Mouse (Mus musculus) kidney, postnatal 0 days (tissue): ENCODE results near the gene Btbd11. TPM values are rescaled to one million over a fixed set of nuclear protein-coding genes. Genes with fewer than 3 reads are reported as not detected.

Experiments used
- ATAC-seq: fragments of 200-750 bp; cut with Nextera tagmentation; replicated peaks from 2 replicates; pipeline ENCODE4 v1.8.0; 2017; ENCODE audit warnings: low read depth, moderate number of reproducible peaks, moderate TSS enrichment, moderate library complexity; ENCODE audit not compliant: low FRiP score
- DNase-seq: peaks from one replicate; pipeline ENCODE4 v3.0.0-alpha.2; 2016; ENCODE audit warnings: low spot score
- H3K27ac ChIP-seq: fragments of 300-500 bp; sonication (generic); 2 replicates; pipeline ENCODE4 v1.5.1; 2014; ENCODE audit warnings: mild to moderate bottlenecking
- H3K27me3 ChIP-seq: fragments of 300-500 bp; sonication (generic); 2 replicates; pipeline ENCODE4 v1.6.1; 2014; ENCODE audit warnings: low read length, mixed read lengths; ENCODE audit not compliant: insufficient read depth
- H3K36me3 ChIP-seq: fragments of 300-500 bp; sonication (generic); 2 replicates; pipeline ENCODE4 v1.6.1; 2014; ENCODE audit warnings: low read length, mixed read lengths; ENCODE audit not compliant: insufficient read depth
- H3K4me1 ChIP-seq: fragments of 300-500 bp; sonication (generic); replicated peaks from 2 replicates; pipeline ENCODE4 v1.6.1; 2014; ENCODE audit warnings: antibody characterized with exemption, low read length, mixed read lengths; ENCODE audit not compliant: insufficient read depth
- H3K4me2 ChIP-seq: fragments of 300-500 bp; sonication (generic); 2 replicates; pipeline ENCODE4 v1.6.1; 2014; ENCODE audit warnings: mild to moderate bottlenecking, low read length, moderate library complexity, mixed read lengths
- H3K4me3 ChIP-seq: fragments of 300-500 bp; sonication (generic); replicated peaks from 2 replicates; pipeline ENCODE4 v1.5.1; 2014; ENCODE audit warnings: low read depth, low read length
- H3K9ac ChIP-seq: fragments of 300-500 bp; sonication (generic); 2 replicates; pipeline ENCODE4 v1.6.1; 2014; ENCODE audit warnings: low read depth, low read length
- H3K9me3 ChIP-seq: fragments of 300-500 bp; sonication (generic); replicated peaks from 2 replicates; pipeline ENCODE4 v1.6.1; 2016; ENCODE audit warnings: low read length, inconsistent platforms, mixed read lengths
- CTCF ChIP-seq: IDR thresholded peaks from 2 replicates; pipeline ENCODE4 v1.5.1; 2016; ENCODE audit warnings: antibody characterized with exemption, low read depth, mild to moderate bottlenecking, moderate library complexity
- WGBS: fragments of 180-500 bp; shearing (Covaris S2); extraction: QIAGEN DNeasy Blood & Tissue Kit; methylation state at CpG from one replicate; pipeline ENCODE4 v1.1.7; 2014; 5-methylcytosine and 5-hydroxymethylcytosine counted together
- polyA plus RNA-seq: library from polyadenylated mRNA; unstranded; fragments of >200 nt; fragmentation: Nextera tagmentation; extraction: Ambion mirVana; gene quantifications from 2 replicates; pipeline ENCODE4 v1.2.1, GENCODE M21; 2015

Btbd11 gene
- polyA plus RNA-seq, 1 experiment from 2014 or later: 6.7 TPM

DNA sequence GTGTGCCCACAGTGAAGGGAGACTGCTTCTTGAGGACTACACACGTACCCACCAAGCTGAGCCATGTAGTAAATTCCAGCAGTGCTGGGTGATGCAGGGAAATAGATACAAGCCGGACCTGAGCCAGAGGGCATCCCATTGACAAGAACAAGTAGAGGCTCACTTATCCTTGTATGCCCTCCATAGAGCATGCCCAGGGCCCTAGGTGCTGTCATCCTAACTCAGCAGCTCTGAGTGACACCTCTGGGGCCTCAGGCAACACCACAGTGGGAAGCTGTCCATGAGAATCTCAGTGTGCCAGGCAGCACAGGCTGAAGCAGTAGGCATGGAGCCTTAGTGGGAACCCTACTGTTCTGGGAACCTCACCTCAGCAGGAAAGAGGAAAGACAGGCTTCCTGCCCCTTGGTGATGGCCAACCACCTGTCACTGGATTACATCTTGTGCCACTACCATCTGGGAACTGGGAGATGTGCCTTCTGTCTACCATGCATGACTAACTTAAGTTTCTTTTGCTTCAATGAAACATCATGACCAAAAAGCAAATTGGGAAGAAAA lies 66.7 kb downstream of the Btbd11 start:
- Histone ChIP-seq H3K27ac (no peak overlapping the region), H3K4me3 (no peak overlapping the region), H3K27me3 (no peaks in the 10 kb centered on the region), H3K9ac (no peak overlapping the region), H3K4me1 (no peaks in the 10 kb centered on the region), H3K9me3 (no peaks in the 10 kb centered on the region), H3K4me2 (no peak overlapping the region), H3K36me3 (no peaks in the 10 kb centered on the region)
- ATAC-seq (no peak), DNase-seq (no peak)
- WGBS: 87% methylated on average over 2 of the region's 2 CpGs
- TF ChIP-seq CTCF: no peak

- H3K4me3 ChIP-seq: no peak overlapping the region
- H3K9ac ChIP-seq: no peak overlapping the region
- ATAC-seq: no peak
- no peaks in the 10 kb centered on the region for H3K9me3 ChIP-seq
- H3K36me3 ChIP-seq: no peaks in the 10 kb centered on the region
- no peak overlapping the region for H3K4me2 ChIP-seq
- DNase-seq: no peak
- TF ChIP-seq CTCF: peak; percentile 53; the same call in 1 of the 2 replicates
- no peaks in the 10 kb centered on the region for H3K4me1 ChIP-seq
- H3K27ac ChIP-seq: no peak overlapping the region
- no peaks in the 10 kb centered on the region for H3K27me3 ChIP-seq
- WGBS: 67% methylated on average over 4 of the region's 4 CpGs
Measured at GRCm38 (mm10) chr10:85455985-85456384, 69.4 kb downstream of the Btbd11 start.

- Histone ChIP-seq H3K9me3 (no peaks in the 10 kb centered on the region), H3K4me1 (no peaks in the 10 kb centered on the region), H3K9ac (no peak overlapping the region), H3K27ac (no peak overlapping the region), H3K36me3 (no peaks in the 10 kb centered on the region), H3K27me3 (no peaks in the 10 kb centered on the region), H3K4me2 (peak overlapping the region; percentile 24; the same call in 1 of the 2 replicates), H3K4me3 (no peak overlapping the region)
- no peak for TF ChIP-seq CTCF
- 13% methylated on average over 17 of the region's 17 CpGs for WGBS
- ATAC-seq: peak; percentile 95
- peak; percentile 69 for DNase-seq
Measured at GRCm38 (mm10) chr10:85458744-85459344, 72.2 kb downstream of the Btbd11 start.

GRCm38 (mm10) chr10:85460736-85461135 lies 74.1 kb downstream of the Btbd11 start:
- 90% methylated on average over 10 of the region's 10 CpGs for WGBS
- no peak overlapping the region for H3K9ac ChIP-seq
- H3K4me3 ChIP-seq: no peak overlapping the region
- no peaks in the 10 kb centered on the region for H3K9me3 ChIP-seq
- H3K27ac ChIP-seq: no peak overlapping the region
- no peaks in the 10 kb centered on the region for H3K36me3 ChIP-seq
- H3K4me2 ChIP-seq: no peak overlapping the region
- H3K27me3 ChIP-seq: no peaks in the 10 kb centered on the region
- no peak for DNase-seq
- no peak for ATAC-seq
- no peaks in the 10 kb centered on the region for H3K4me1 ChIP-seq
- TF ChIP-seq CTCF: no peak

DNA sequence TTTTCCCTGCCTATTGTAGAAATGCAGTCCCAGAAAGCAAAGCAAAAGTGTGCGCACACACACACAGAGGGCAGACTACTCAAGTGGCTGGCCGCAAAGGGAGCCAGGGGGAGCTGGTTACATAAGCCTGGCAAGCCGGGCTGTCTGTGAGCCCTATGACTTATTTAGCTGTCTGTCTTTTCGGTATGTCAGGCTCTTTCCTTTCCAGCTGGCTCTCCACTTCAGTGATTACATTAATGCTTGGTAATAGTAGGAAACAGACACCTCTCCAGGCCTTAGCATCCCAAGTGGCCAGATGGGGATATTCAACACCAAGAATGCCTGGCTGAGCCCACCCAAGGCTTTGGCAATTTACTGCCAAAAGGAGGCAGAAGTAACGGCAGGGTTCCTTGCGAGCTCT lies 77.5 kb downstream of the Btbd11 start:
- TF ChIP-seq CTCF: no peak
- WGBS: 34% methylated on average over 6 of the region's 6 CpGs
- ATAC-seq (no peak), DNase-seq (peak; percentile 75)
- H3K36me3 ChIP-seq: no peaks in the 10 kb centered on the region
- H3K9ac ChIP-seq: no peak overlapping the region
- no peaks in the 10 kb centered on the region for H3K4me1 ChIP-seq
- no peak overlapping the region for H3K4me3 ChIP-seq
- H3K27me3 ChIP-seq: no peaks in the 10 kb centered on the region
- H3K4me2 ChIP-seq: no peak overlapping the region
- no peak overlapping the region for H3K27ac ChIP-seq
- H3K9me3 ChIP-seq: no peaks in the 10 kb centered on the region

- H3K4me3 ChIP-seq: no peak overlapping the region
- H3K27me3 ChIP-seq: no peaks in the 10 kb centered on the region
- TF ChIP-seq CTCF: no peak
- no peak for DNase-seq
- no peaks in the 10 kb centered on the region for H3K4me1 ChIP-seq
- 60% methylated on average over 13 of the region's 13 CpGs for WGBS
- H3K9me3 ChIP-seq: no peaks in the 10 kb centered on the region
- no peak overlapping the region for H3K27ac ChIP-seq
- no peak overlapping the region for H3K9ac ChIP-seq
- H3K36me3 ChIP-seq: no peaks in the 10 kb centered on the region
- H3K4me2 ChIP-seq: no peak overlapping the region
- no peak for ATAC-seq
Measured at GRCm38 (mm10) chr10:85465516-85466408, 79.1 kb downstream of the Btbd11 start.
